Mouse (Mus musculus): Measurements from ENCODE around the gene Arhgap28. TPM values are rescaled to one million over a fixed set of nuclear protein-coding genes. Genes with fewer than 3 reads are reported as not detected.

The Arhgap28 gene
- total and polyA plus RNA-seq, 3 experiments, result 0.11 TPM; not detected in 2

DNA sequence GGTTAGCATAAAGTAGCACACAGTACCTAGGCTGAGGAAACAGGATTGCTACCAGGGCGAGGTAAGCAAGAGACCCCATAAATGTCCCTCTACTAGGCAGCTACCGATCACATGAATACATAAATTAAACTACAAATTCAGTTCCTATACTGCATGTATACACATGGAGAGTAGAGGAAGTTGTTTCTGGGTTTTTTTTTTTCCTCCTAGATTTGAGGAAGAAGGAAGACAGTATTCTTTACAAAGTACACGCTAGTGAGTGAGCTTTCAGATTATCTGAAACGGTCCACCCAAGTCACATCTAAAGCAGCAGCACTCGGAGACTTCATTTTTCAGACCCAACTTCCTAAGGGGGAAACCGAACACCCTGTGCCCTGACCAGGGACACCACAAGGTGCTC, 41.1 kb downstream of the Arhgap28 start:
- no peaks in the 10 kb centered on the region for H3K27me3 ChIP-seq (ENCODE audit: insufficient read depth, low read length)
- no peaks in the 10 kb centered on the region for H3K4me1 ChIP-seq (ENCODE audit: insufficient read depth, low read depth, low read length)
- DNase-seq (ENCODE audit: low spot score) (no peak), ATAC-seq (ENCODE audit: extremely low read depth, insufficient number of reproducible peaks, low FRiP score, poor library complexity, severe bottlenecking) (no peak)
- no peaks in the 10 kb centered on the region for H3K36me3 ChIP-seq (replicated peaks)
- no peak overlapping the region for H3K4me3 ChIP-seq (ENCODE audit: low read depth, low read length)
- peaks cover 63% of the 10 kb centered on the region for H3K9me3 ChIP-seq (replicated peaks)
- TF ChIP-seq POLR2AphosphoS5 (IDR thresholded peaks at IDR 0.05; ENCODE audit: insufficient replicate concordance, low read depth, low read length), result no peak
- no peak for TF ChIP-seq TAL1 (conservative IDR thresholded peaks at IDR 0.05; ENCODE audit: low read depth, low read length)
- no peak for TF ChIP-seq GATA1 (IDR thresholded peaks at IDR 0.05; ENCODE audit: borderline replicate concordance, low read length)
- TF ChIP-seq CTCF (IDR thresholded peaks at IDR 0.05; ENCODE audit: low read depth, low read length), result no peak
- TF ChIP-seq GATA2 (IDR thresholded peaks at IDR 0.05; ENCODE audit: borderline replicate concordance, low read depth, low read length), result no peak

DNA sequence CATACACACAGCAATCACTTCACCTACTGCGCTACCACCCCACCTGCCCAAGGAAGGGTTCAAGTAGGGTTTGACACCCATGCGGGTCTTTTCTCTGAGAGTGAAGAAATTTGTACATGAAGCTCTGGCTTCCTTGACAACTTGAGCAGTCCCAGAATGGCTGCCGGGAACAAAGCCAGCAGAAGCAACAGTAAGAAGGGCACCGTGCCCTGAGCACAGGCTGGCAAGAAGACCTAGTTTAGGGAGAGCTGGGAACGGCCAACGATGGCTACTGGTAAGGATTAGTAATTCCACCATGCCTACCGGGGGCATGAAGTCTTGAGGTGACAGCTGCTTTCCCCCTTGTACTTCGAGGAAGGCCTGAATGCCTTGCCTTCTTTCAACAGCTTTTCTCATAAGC, 41.9 kb downstream of the Arhgap28 start:
- ATAC-seq (ENCODE audit: extremely low read depth, insufficient number of reproducible peaks, low FRiP score, poor library complexity, severe bottlenecking), result no peak
- TF ChIP-seq GATA2 (IDR thresholded peaks at IDR 0.05; ENCODE audit: borderline replicate concordance, low read depth, low read length) (no peak), TAL1 (conservative IDR thresholded peaks at IDR 0.05; ENCODE audit: low read depth, low read length) (no peak), CTCF (IDR thresholded peaks at IDR 0.05; ENCODE audit: low read depth, low read length) (no peak), POLR2AphosphoS5 (IDR thresholded peaks at IDR 0.05; ENCODE audit: insufficient replicate concordance, low read depth, low read length) (no peak), GATA1 (IDR thresholded peaks at IDR 0.05; ENCODE audit: borderline replicate concordance, low read length) (no peak)
- Histone ChIP-seq H3K4me3 (ENCODE audit: low read depth, low read length) (no peak overlapping the region), H3K27me3 (ENCODE audit: insufficient read depth, low read length) (no peaks in the 10 kb centered on the region), H3K9me3 (replicated peaks) (peaks cover 60% of the 10 kb centered on the region), H3K36me3 (replicated peaks) (no peaks in the 10 kb centered on the region), H3K4me1 (ENCODE audit: insufficient read depth, low read depth, low read length) (no peaks in the 10 kb centered on the region)
- no peak for DNase-seq (ENCODE audit: low spot score)

GRCm38 (mm10) chr17:67958909-67959308, 45.0 kb downstream of the Arhgap28 start:
- TF ChIP-seq POLR2AphosphoS5 (IDR thresholded peaks at IDR 0.05; ENCODE audit: insufficient replicate concordance, low read depth, low read length), result no peak
- no peak for TF ChIP-seq GATA2 (IDR thresholded peaks at IDR 0.05; ENCODE audit: borderline replicate concordance, low read depth, low read length)
- TF ChIP-seq CTCF (IDR thresholded peaks at IDR 0.05; ENCODE audit: low read depth, low read length), result no peak
- no peak for TF ChIP-seq GATA1 (IDR thresholded peaks at IDR 0.05; ENCODE audit: borderline replicate concordance, low read length)
- TF ChIP-seq TAL1 (conservative IDR thresholded peaks at IDR 0.05; ENCODE audit: low read depth, low read length), result no peak
- Histone ChIP-seq H3K9me3 (replicated peaks) (peaks cover 61% of the 10 kb centered on the region), H3K36me3 (replicated peaks) (no peaks in the 10 kb centered on the region), H3K4me3 (ENCODE audit: low read depth, low read length) (no peak overlapping the region), H3K27me3 (ENCODE audit: insufficient read depth, low read length) (no peaks in the 10 kb centered on the region), H3K4me1 (ENCODE audit: insufficient read depth, low read depth, low read length) (no peaks in the 10 kb centered on the region)
- no peak for DNase-seq (ENCODE audit: low spot score)
- no peak for ATAC-seq (ENCODE audit: extremely low read depth, insufficient number of reproducible peaks, low FRiP score, poor library complexity, severe bottlenecking)

DNA sequence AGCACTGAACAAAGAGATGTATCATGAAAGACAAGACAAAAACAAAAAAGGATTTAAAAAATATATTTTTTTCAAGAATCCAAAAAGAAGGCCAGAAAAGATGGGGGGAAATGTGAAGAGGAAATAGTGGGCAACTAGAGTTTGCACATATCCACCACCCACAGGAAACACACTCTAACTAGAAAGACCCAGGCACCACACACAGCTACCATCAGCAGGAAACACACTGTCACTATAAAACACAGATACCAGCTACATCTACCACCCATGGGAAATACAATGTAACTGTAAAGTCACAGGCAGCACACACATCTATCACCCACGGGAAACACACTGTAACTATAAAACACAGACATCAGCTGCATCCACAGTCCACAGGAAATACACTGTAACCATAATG, 46.3 kb downstream of the Arhgap28 start:
- no peak overlapping the region for H3K4me3 ChIP-seq (ENCODE audit: low read depth, low read length)
- H3K36me3 ChIP-seq (replicated peaks), result no peaks in the 10 kb centered on the region
- peaks cover 59% of the 10 kb centered on the region for H3K9me3 ChIP-seq (replicated peaks)
- no peaks in the 10 kb centered on the region for H3K4me1 ChIP-seq (ENCODE audit: insufficient read depth, low read depth, low read length)
- TF ChIP-seq POLR2AphosphoS5 (IDR thresholded peaks at IDR 0.05; ENCODE audit: insufficient replicate concordance, low read depth, low read length), result no peak
- TF ChIP-seq CTCF (IDR thresholded peaks at IDR 0.05; ENCODE audit: low read depth, low read length), result no peak
- TF ChIP-seq GATA2 (IDR thresholded peaks at IDR 0.05; ENCODE audit: borderline replicate concordance, low read depth, low read length), result no peak
- no peak for TF ChIP-seq GATA1 (IDR thresholded peaks at IDR 0.05; ENCODE audit: borderline replicate concordance, low read length)
- TF ChIP-seq TAL1 (conservative IDR thresholded peaks at IDR 0.05; ENCODE audit: low read depth, low read length), result no peak
- ATAC-seq (ENCODE audit: extremely low read depth, insufficient number of reproducible peaks, low FRiP score, poor library complexity, severe bottlenecking) (no peak), DNase-seq (ENCODE audit: low spot score) (no peak)
- H3K27me3 ChIP-seq (ENCODE audit: insufficient read depth, low read length), result no peaks in the 10 kb centered on the region

DNA sequence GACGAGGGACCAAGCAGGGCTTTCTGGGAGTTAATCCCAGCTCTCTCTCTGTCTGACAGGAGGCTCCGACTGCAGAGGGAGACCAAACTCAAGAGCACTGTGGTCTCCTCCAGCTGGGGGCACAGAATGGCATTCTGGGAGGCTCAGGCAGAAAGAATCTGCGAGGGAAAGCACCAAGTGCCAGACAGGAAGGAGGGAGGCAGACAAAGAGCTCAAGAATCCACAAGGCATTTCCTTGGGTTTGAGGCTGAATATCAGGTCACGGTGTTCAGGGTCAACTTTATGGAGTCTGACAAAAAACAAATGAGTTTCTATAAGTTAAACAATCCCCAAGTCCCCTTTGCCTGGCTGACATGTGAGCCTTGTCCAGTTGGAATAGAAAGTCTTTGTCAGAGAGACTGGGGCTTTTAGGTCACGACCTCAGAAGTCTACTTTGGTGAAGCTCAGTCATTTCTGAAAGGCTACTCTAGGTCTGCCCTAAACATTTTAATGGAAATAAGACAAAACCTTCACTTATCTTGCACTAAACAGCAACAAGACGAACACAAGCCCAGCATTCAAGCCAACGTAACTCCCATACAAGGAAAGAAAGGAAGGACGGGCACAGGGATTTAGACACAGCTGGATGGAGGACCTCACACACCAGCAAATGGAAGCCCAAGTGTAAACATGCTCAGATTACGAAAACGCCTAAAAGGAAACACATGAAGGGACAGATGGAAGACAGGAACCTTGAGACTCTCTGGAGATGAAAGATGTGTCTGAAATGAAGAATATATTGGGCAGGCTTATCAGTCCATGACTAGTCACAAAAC, 47.8 kb downstream of the Arhgap28 start:
- Histone ChIP-seq H3K9me3 (replicated peaks) (peaks cover 58% of the 10 kb centered on the region), H3K36me3 (replicated peaks) (no peaks in the 10 kb centered on the region), H3K27me3 (ENCODE audit: insufficient read depth, low read length) (no peaks in the 10 kb centered on the region), H3K4me3 (ENCODE audit: low read depth, low read length) (no peak overlapping the region), H3K4me1 (ENCODE audit: insufficient read depth, low read depth, low read length) (no peaks in the 10 kb centered on the region)
- no peak for DNase-seq (ENCODE audit: low spot score)
- TF ChIP-seq TAL1 (conservative IDR thresholded peaks at IDR 0.05; ENCODE audit: low read depth, low read length), result no peak
- no peak for TF ChIP-seq CTCF (IDR thresholded peaks at IDR 0.05; ENCODE audit: low read depth, low read length)
- TF ChIP-seq GATA2 (IDR thresholded peaks at IDR 0.05; ENCODE audit: borderline replicate concordance, low read depth, low read length), result no peak
- ATAC-seq (ENCODE audit: extremely low read depth, insufficient number of reproducible peaks, low FRiP score, poor library complexity, severe bottlenecking), result no peak

DNA sequence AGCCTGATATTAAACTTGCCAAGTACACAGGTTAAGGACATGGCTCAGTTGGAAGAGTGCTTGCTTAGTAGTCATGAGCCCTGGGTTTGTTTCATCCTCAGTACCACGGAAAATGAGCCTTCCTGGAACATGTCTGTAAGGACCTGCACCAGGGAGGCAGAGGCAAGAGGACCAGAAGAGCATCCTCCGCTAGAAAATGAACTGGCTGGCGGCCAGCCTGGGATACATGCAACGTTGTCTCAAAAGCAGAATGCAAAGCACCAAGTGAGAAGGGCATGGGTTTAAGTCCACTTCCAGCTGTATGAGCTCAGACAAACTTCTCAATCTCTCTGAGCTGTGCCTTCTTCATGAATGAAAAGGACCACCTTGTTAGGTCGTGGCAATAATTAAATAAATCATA, 49.0 kb downstream of the Arhgap28 start:
- H3K9me3 ChIP-seq (replicated peaks), result peaks cover 56% of the 10 kb centered on the region
- DNase-seq (ENCODE audit: low spot score) (no peak), ATAC-seq (ENCODE audit: extremely low read depth, insufficient number of reproducible peaks, low FRiP score, poor library complexity, severe bottlenecking) (no peak)
- H3K4me3 ChIP-seq (ENCODE audit: low read depth, low read length), result no peak overlapping the region
- H3K27me3 ChIP-seq (ENCODE audit: insufficient read depth, low read length), result no peaks in the 10 kb centered on the region
- H3K4me1 ChIP-seq (ENCODE audit: insufficient read depth, low read depth, low read length), result no peaks in the 10 kb centered on the region
- no peaks in the 10 kb centered on the region for H3K36me3 ChIP-seq (replicated peaks)
- TF ChIP-seq TAL1 (conservative IDR thresholded peaks at IDR 0.05; ENCODE audit: low read depth, low read length) (no peak), CTCF (IDR thresholded peaks at IDR 0.05; ENCODE audit: low read depth, low read length) (no peak), GATA1 (IDR thresholded peaks at IDR 0.05; ENCODE audit: borderline replicate concordance, low read length) (no peak), GATA2 (IDR thresholded peaks at IDR 0.05; ENCODE audit: borderline replicate concordance, low read depth, low read length) (no peak), POLR2AphosphoS5 (IDR thresholded peaks at IDR 0.05; ENCODE audit: insufficient replicate concordance, low read depth, low read length) (no peak)

Data from G1E (cell line).